Mouse (Mus musculus): ENCODE measurements around the gene Smap2.

Smap2 gene

GRCm38 (mm10) chr4:120974711-120975427 lies 42.2 kb downstream of the Smap2 start:
- DNase-seq (ENCODE audit: low read depth, low spot score): no peak

- DNase-seq (ENCODE audit: low read depth, low spot score): no peak
Measured at GRCm38 (mm10) chr4:120971842-120972241, 45.2 kb downstream of the Smap2 start.

- no peak for DNase-seq (ENCODE audit: low read depth, low spot score)
Measured at GRCm38 (mm10) chr4:120969382-120970146, 47.5 kb downstream of the Smap2 start.

- no peak for DNase-seq (ENCODE audit: low read depth, low spot score)
Measured at GRCm38 (mm10) chr4:120968486-120968885, 48.6 kb downstream of the Smap2 start.

GRCm38 (mm10) chr4:120955586-120955985 lies 61.5 kb downstream of the Smap2 start:
- no peak for DNase-seq (ENCODE audit: low read depth, low spot score)

GRCm38 (mm10) chr4:120953667-120954066 lies 63.4 kb downstream of the Smap2 start:
- DNase-seq (ENCODE audit: low read depth, low spot score): no peak

GRCm38 (mm10) chr4:120953038-120953437 lies 64.0 kb downstream of the Smap2 start:
- no peak for DNase-seq (ENCODE audit: low read depth, low spot score)

- DNase-seq (ENCODE audit: low read depth, low spot score): no peak
Measured at GRCm38 (mm10) chr4:120952163-120952562, 64.9 kb downstream of the Smap2 start.

GRCm38 (mm10) chr4:120951428-120951973 lies 65.5 kb downstream of the Smap2 start, which contains the start of gene Zfp69:
Zfp69 (minus strand) TSS chr4:120951699.
- DNase-seq (ENCODE audit: low read depth, low spot score): peak; percentile 84

- DNase-seq (ENCODE audit: low read depth, low spot score): no peak
Measured at GRCm38 (mm10) chr4:120950763-120951427, 66.2 kb downstream of the Smap2 start.

- no peak for DNase-seq (ENCODE audit: low read depth, low spot score)
Measured at GRCm38 (mm10) chr4:120948938-120949337, 68.1 kb downstream of the Smap2 start.

GRCm38 (mm10) chr4:120935006-120935405 lies 82.0 kb downstream of the Smap2 start:
- no peak for DNase-seq (ENCODE audit: low read depth, low spot score)

- no peak for DNase-seq (ENCODE audit: low read depth, low spot score)
Measured at GRCm38 (mm10) chr4:120930736-120931135, 86.3 kb downstream of the Smap2 start.

- DNase-seq (ENCODE audit: low read depth, low spot score): no peak
Measured at GRCm38 (mm10) chr4:120928686-120929085, 88.4 kb downstream of the Smap2 start.

- DNase-seq (ENCODE audit: low read depth, low spot score): peak; percentile 20
Measured at GRCm38 (mm10) chr4:120925386-120925785, 91.7 kb downstream of the Smap2 start.

- peak; percentile 87 for DNase-seq (ENCODE audit: low read depth, low spot score)
Measured at GRCm38 (mm10) chr4:120924554-120925299, 92.3 kb downstream of the Smap2 start, which contains the start of gene Exo5. Exo5 (minus strand) TSS chr4:120925017.

- no peak for DNase-seq (ENCODE audit: low read depth, low spot score)
Measured at GRCm38 (mm10) chr4:120921461-120921860, 95.6 kb downstream of the Smap2 start.
